Mouse (Mus musculus) myocyte (in vitro differentiated cells): ENCODE data around the gene Col4a6. TPM values are rescaled to one million over a fixed set of nuclear protein-coding genes. Genes with fewer than 3 reads are reported as not detected.

Experiments used
- H3K27me3 ChIP-seq: one replicate; pipeline ENCODE4 v1.6.1; 2011; ENCODE audit not compliant: control insufficient read depth, insufficient read depth, insufficient read length
- H3K36me3 ChIP-seq: one replicate; pipeline ENCODE4 v1.6.1; 2011; ENCODE audit not compliant: control insufficient read depth, insufficient read depth
- H3K4me2 ChIP-seq: one replicate; pipeline ENCODE4 v1.6.1; 2011; ENCODE audit warnings: low read depth, control low read depth
- H3K4me3 ChIP-seq: one replicate; pipeline ENCODE4 v1.5.1; 2011; ENCODE audit warnings: mild to moderate bottlenecking, control low read depth, moderate library complexity
- H3K79me2 ChIP-seq: one replicate; pipeline ENCODE4 v1.6.1; 2011; ENCODE audit not compliant: control insufficient read depth, insufficient read depth
- H3ac ChIP-seq: one replicate; pipeline ENCODE4 v1.6.1; 2011; ENCODE audit not compliant: control insufficient read depth, insufficient read length
- CEBPB ChIP-seq: IDR thresholded peaks from 2 replicates; pipeline ENCODE4 v1.6.1; 2011; ENCODE audit warnings: mild to moderate bottlenecking, moderate library complexity; ENCODE audit not compliant: poor library complexity, insufficient read depth, severe bottlenecking
- E2F4 ChIP-seq: IDR thresholded peaks from one replicate; pipeline ENCODE4 v1.6.1; 2011; ENCODE audit warnings: mild to moderate bottlenecking, control low read depth, moderate library complexity; ENCODE audit not compliant: insufficient read depth
- MAX ChIP-seq: IDR thresholded peaks from one replicate; pipeline ENCODE4 v1.6.1; 2011; ENCODE audit warnings: low read depth, mild to moderate bottlenecking, control low read depth
- MYOD1 ChIP-seq, 3 experiments: IDR thresholded peaks; one replicate each; pipeline ENCODE4 v1.6.1; 2011; ENCODE audit warnings: control low read depth in 2 of 3, low read depth in 2 of 3, mild to moderate bottlenecking in 2 of 3, moderate library complexity in 1 of 3; ENCODE audit not compliant: insufficient read length in 2 of 3, control insufficient read depth in 1 of 3
- MYOG ChIP-seq, 3 experiments: IDR thresholded peaks; one replicate each; pipeline ENCODE4 v1.6.1; 2011; ENCODE audit warnings: control low read depth in 2 of 3, low read depth in 2 of 3, mild to moderate bottlenecking in 2 of 3; ENCODE audit not compliant: insufficient read length in 2 of 3, control insufficient read depth in 1 of 3, insufficient read depth in 1 of 3
- POLR2A ChIP-seq: IDR thresholded peaks from one replicate; pipeline ENCODE4 v1.6.1; 2011; ENCODE audit warnings: low read depth, mild to moderate bottlenecking, control low read depth, moderate library complexity; ENCODE audit not compliant: insufficient read length
- POLR2AphosphoS2 ChIP-seq: IDR thresholded peaks from one replicate; pipeline ENCODE4 v1.6.1; 2011; ENCODE audit warnings: low read depth, control low read depth; ENCODE audit not compliant: insufficient read length
- REST ChIP-seq: IDR thresholded peaks from one replicate; pipeline ENCODE4 v1.6.1; 2011; ENCODE audit warnings: mild to moderate bottlenecking, control low read depth, moderate library complexity; ENCODE audit not compliant: insufficient read depth, insufficient read length
- SRF ChIP-seq: IDR thresholded peaks from one replicate; pipeline ENCODE4 v1.6.1; 2011; ENCODE audit warnings: low read depth; ENCODE audit not compliant: control insufficient read depth, insufficient read length
- TCF12 ChIP-seq: IDR thresholded peaks from one replicate; pipeline ENCODE4 v1.6.1; 2011; ENCODE audit warnings: mild to moderate bottlenecking, control low read depth; ENCODE audit not compliant: poor library complexity, insufficient read depth, severe bottlenecking
- TCF3 ChIP-seq: IDR thresholded peaks from one replicate; pipeline ENCODE4 v1.6.1; 2011; ENCODE audit warnings: low read depth, control low read depth; ENCODE audit not compliant: insufficient read length
- USF1 ChIP-seq: IDR thresholded peaks from one replicate; pipeline ENCODE4 v1.6.1; 2011; ENCODE audit warnings: low read depth, mild to moderate bottlenecking, control low read depth, moderate library complexity
- polyA plus RNA-seq: library from polyadenylated mRNA; unstranded; fragments of >200 nt; fragmentation: generic; extraction: Trizol; gene quantifications from one replicate; pipeline ENCODE4 v1.2.1, GENCODE M21; 2012; ENCODE audit warnings: missing spikeins

The Col4a6 gene
- polyA plus RNA-seq, 1 experiment: 0.01 TPM

- Histone ChIP-seq H3K36me3 (no peaks in the 10 kb centered on the region), H3K27me3 (no peaks in the 10 kb centered on the region), H3K79me2 (no peaks in the 10 kb centered on the region), H3K4me2 (no peak overlapping the region), H3ac (no peak overlapping the region), H3K4me3 (no peak overlapping the region)
- no peak for TF ChIP-seq POLR2A
- no peak for TF ChIP-seq CEBPB
- no peak for TF ChIP-seq MAX
- no peak for TF ChIP-seq MYOD1 (IDR thresholded peaks at IDR 0.05; ENCODE audit: control insufficient read depth in 1 of 3, insufficient read length in 2 of 3, low read depth in 2 of 3)
- no peak for TF ChIP-seq TCF3
- no peak for TF ChIP-seq POLR2AphosphoS2
- no peak for TF ChIP-seq USF1
- TF ChIP-seq E2F4: no peak
- TF ChIP-seq TCF12: no peak
- TF ChIP-seq MYOG (IDR thresholded peaks at IDR 0.05; ENCODE audit: control insufficient read depth in 1 of 3, insufficient read depth in 1 of 3, insufficient read length in 2 of 3, low read depth in 2 of 3): no peak
- TF ChIP-seq SRF: no peak
- no peak for TF ChIP-seq REST
Observed at GRCm38 (mm10) chrX:141158160-141158559, 315.7 kb downstream of the Col4a6 start.

- no peak overlapping the region for H3K4me2 ChIP-seq
- H3ac ChIP-seq: no peak overlapping the region
- H3K27me3 ChIP-seq: no peaks in the 10 kb centered on the region
- no peak overlapping the region for H3K4me3 ChIP-seq
- H3K36me3 ChIP-seq: no peaks in the 10 kb centered on the region
- no peaks in the 10 kb centered on the region for H3K79me2 ChIP-seq
- no peak for TF ChIP-seq REST
- no peak for TF ChIP-seq USF1
- no peak for TF ChIP-seq POLR2AphosphoS2
- TF ChIP-seq CEBPB: no peak
- no peak for TF ChIP-seq MAX
- TF ChIP-seq MYOD1 (IDR thresholded peaks at IDR 0.05; ENCODE audit: control insufficient read depth in 1 of 3, insufficient read length in 2 of 3, low read depth in 2 of 3): no peak
- TF ChIP-seq POLR2A: no peak
- no peak for TF ChIP-seq SRF
Observed at GRCm38 (mm10) chrX:141157626-141158025, 316.2 kb downstream of the Col4a6 start.

GRCm38 (mm10) chrX:141156696-141157095 is 317.2 kb downstream of the Col4a6 start:
- no peaks in the 10 kb centered on the region for H3K36me3 ChIP-seq
- H3ac ChIP-seq: no peak overlapping the region
- no peak for TF ChIP-seq E2F4
- no peak for TF ChIP-seq REST
- TF ChIP-seq TCF3: no peak
- TF ChIP-seq POLR2A: no peak
- TF ChIP-seq TCF12: no peak
- TF ChIP-seq MAX: no peak
- no peak for TF ChIP-seq MYOD1 (IDR thresholded peaks at IDR 0.05; ENCODE audit: control insufficient read depth in 1 of 3, insufficient read length in 2 of 3, low read depth in 2 of 3)
- TF ChIP-seq POLR2AphosphoS2: no peak
- TF ChIP-seq MYOG (IDR thresholded peaks at IDR 0.05; ENCODE audit: control insufficient read depth in 1 of 3, insufficient read depth in 1 of 3, insufficient read length in 2 of 3, low read depth in 2 of 3): no peak
- TF ChIP-seq USF1: no peak
- no peak for TF ChIP-seq CEBPB
- TF ChIP-seq SRF: no peak
- H3K4me2 ChIP-seq: no peak overlapping the region
- H3K27me3 ChIP-seq: no peaks in the 10 kb centered on the region
- H3K4me3 ChIP-seq: no peak overlapping the region
- H3K79me2 ChIP-seq: no peaks in the 10 kb centered on the region

GRCm38 (mm10) chrX:141151182-141151581 is 322.7 kb downstream of the Col4a6 start:
- no peak for TF ChIP-seq TCF3
- TF ChIP-seq REST: no peak
- no peak for TF ChIP-seq POLR2AphosphoS2
- TF ChIP-seq E2F4: no peak
- Histone ChIP-seq H3K36me3 (no peaks in the 10 kb centered on the region), H3ac (no peak overlapping the region), H3K79me2 (no peaks in the 10 kb centered on the region), H3K4me2 (no peak overlapping the region), H3K4me3 (no peak overlapping the region), H3K27me3 (no peaks in the 10 kb centered on the region)

- no peak overlapping the region for H3K4me2 ChIP-seq
- no peak overlapping the region for H3K4me3 ChIP-seq
- H3K79me2 ChIP-seq: no peaks in the 10 kb centered on the region
- H3K36me3 ChIP-seq: no peaks in the 10 kb centered on the region
- H3ac ChIP-seq: no peak overlapping the region
- TF ChIP-seq USF1: no peak
- no peak for TF ChIP-seq TCF12
- no peak for TF ChIP-seq MYOD1 (IDR thresholded peaks at IDR 0.05; ENCODE audit: control insufficient read depth in 1 of 3, insufficient read length in 2 of 3, low read depth in 2 of 3)
- no peak for TF ChIP-seq CEBPB
- TF ChIP-seq MYOG (IDR thresholded peaks at IDR 0.05; ENCODE audit: control insufficient read depth in 1 of 3, insufficient read depth in 1 of 3, insufficient read length in 2 of 3, low read depth in 2 of 3): no peak
- no peak for TF ChIP-seq E2F4
- TF ChIP-seq MAX: no peak
- no peak for TF ChIP-seq REST
- TF ChIP-seq POLR2A: no peak
- no peak for TF ChIP-seq SRF
- no peak for TF ChIP-seq TCF3
- TF ChIP-seq POLR2AphosphoS2: no peak
- no peaks in the 10 kb centered on the region for H3K27me3 ChIP-seq
Observed at GRCm38 (mm10) chrX:141150290-141150689, 323.6 kb downstream of the Col4a6 start.
